Mouse (Mus musculus): Measurements from ENCODE around the gene Mbnl2. TPM values are rescaled to one million over a fixed set of nuclear protein-coding genes. Genes with fewer than 3 reads are reported as not detected.

Gene Mbnl2
- polyA plus RNA-seq, 1 experiment: 43.0 TPM

- peaks cover 95% of the 10 kb centered on the region for H3K36me3 ChIP-seq (replicated peaks; ENCODE audit: low read length)
- TF ChIP-seq GATA1 (IDR thresholded peaks at IDR 0.05; ENCODE audit: borderline replicate concordance, low read length) (no peak), FLI1 (IDR thresholded peaks at IDR 0.05; ENCODE audit: low read length) (no peak)
- H3K9me3 ChIP-seq: no peaks in the 10 kb centered on the region
- no peak overlapping the region for H3K4me3 ChIP-seq (replicated peaks)
- H3K27me3 ChIP-seq (replicated peaks): no peaks in the 10 kb centered on the region
- H3K4me1 ChIP-seq: peaks cover 91% of the 10 kb centered on the region
These were observed 43.0 kb downstream of the Mbnl2 start for GRCm38 (mm10) chr14:120318326-120318935.

GRCm38 (mm10) chr14:120318974-120319731, 43.7 kb downstream of the Mbnl2 start:
- no peak for TF ChIP-seq GATA1 (IDR thresholded peaks at IDR 0.05; ENCODE audit: borderline replicate concordance, low read length)
- TF ChIP-seq FLI1 (IDR thresholded peaks at IDR 0.05; ENCODE audit: low read length): no peak
- H3K4me1 ChIP-seq: peaks cover 91% of the 10 kb centered on the region
- no peak overlapping the region for H3K4me3 ChIP-seq (replicated peaks)
- H3K36me3 ChIP-seq (replicated peaks; ENCODE audit: low read length): peaks cover 95% of the 10 kb centered on the region
- H3K27me3 ChIP-seq (replicated peaks): no peaks in the 10 kb centered on the region
- no peaks in the 10 kb centered on the region for H3K9me3 ChIP-seq

GRCm38 (mm10) chr14:120322041-120322440, 46.6 kb downstream of the Mbnl2 start:
- H3K9me3 ChIP-seq: no peaks in the 10 kb centered on the region
- H3K36me3 ChIP-seq (replicated peaks; ENCODE audit: low read length): peaks cover 94% of the 10 kb centered on the region
- H3K4me1 ChIP-seq: peaks cover 96% of the 10 kb centered on the region
- H3K27me3 ChIP-seq (replicated peaks): no peaks in the 10 kb centered on the region
- H3K4me3 ChIP-seq (replicated peaks): no peak overlapping the region
- TF ChIP-seq GATA1 (IDR thresholded peaks at IDR 0.05; ENCODE audit: borderline replicate concordance, low read length) (no peak), FLI1 (IDR thresholded peaks at IDR 0.05; ENCODE audit: low read length) (no peak)

- Histone ChIP-seq H3K4me3 (replicated peaks) (no peak overlapping the region), H3K27me3 (replicated peaks) (no peaks in the 10 kb centered on the region), H3K4me1 (peaks cover 99% of the 10 kb centered on the region), H3K36me3 (replicated peaks; ENCODE audit: low read length) (peaks cover 96% of the 10 kb centered on the region), H3K9me3 (no peaks in the 10 kb centered on the region)
- TF ChIP-seq FLI1 (IDR thresholded peaks at IDR 0.05; ENCODE audit: low read length) (no peak), GATA1 (IDR thresholded peaks at IDR 0.05; ENCODE audit: borderline replicate concordance, low read length) (no peak)
These were observed 47.6 kb downstream of the Mbnl2 start for GRCm38 (mm10) chr14:120323111-120323510.

- H3K4me1 ChIP-seq: peaks cover 99% of the 10 kb centered on the region
- no peaks in the 10 kb centered on the region for H3K9me3 ChIP-seq
- no peak for TF ChIP-seq FLI1 (IDR thresholded peaks at IDR 0.05; ENCODE audit: low read length)
- no peak for TF ChIP-seq GATA1 (IDR thresholded peaks at IDR 0.05; ENCODE audit: borderline replicate concordance, low read length)
- peaks cover 94% of the 10 kb centered on the region for H3K36me3 ChIP-seq (replicated peaks; ENCODE audit: low read length)
- peak overlapping the region; percentile 48 for H3K4me3 ChIP-seq (replicated peaks)
- H3K27me3 ChIP-seq (replicated peaks): no peaks in the 10 kb centered on the region
These were observed 48.8 kb downstream of the Mbnl2 start for GRCm38 (mm10) chr14:120324061-120324791.

- Histone ChIP-seq H3K4me1 (peaks cover 96% of the 10 kb centered on the region), H3K4me3 (replicated peaks) (peak overlapping the region; percentile 64), H3K9me3 (no peaks in the 10 kb centered on the region), H3K36me3 (replicated peaks; ENCODE audit: low read length) (peaks cover 91% of the 10 kb centered on the region), H3K27me3 (replicated peaks) (no peaks in the 10 kb centered on the region)
- no peak for TF ChIP-seq FLI1 (IDR thresholded peaks at IDR 0.05; ENCODE audit: low read length)
- no peak for TF ChIP-seq GATA1 (IDR thresholded peaks at IDR 0.05; ENCODE audit: borderline replicate concordance, low read length)
These were observed 49.5 kb downstream of the Mbnl2 start for GRCm38 (mm10) chr14:120324883-120325480.

GRCm38 (mm10) chr14:120325673-120326072, 50.2 kb downstream of the Mbnl2 start:
- no peaks in the 10 kb centered on the region for H3K27me3 ChIP-seq (replicated peaks)
- TF ChIP-seq FLI1 (IDR thresholded peaks at IDR 0.05; ENCODE audit: low read length) (no peak), GATA1 (IDR thresholded peaks at IDR 0.05; ENCODE audit: borderline replicate concordance, low read length) (no peak)
- H3K36me3 ChIP-seq (replicated peaks; ENCODE audit: low read length): peaks cover 90% of the 10 kb centered on the region
- peak overlapping the region; percentile 72 for H3K4me3 ChIP-seq (replicated peaks)
- no peaks in the 10 kb centered on the region for H3K9me3 ChIP-seq
- H3K4me1 ChIP-seq: peaks cover 96% of the 10 kb centered on the region

- Histone ChIP-seq H3K4me1 (peaks cover 95% of the 10 kb centered on the region), H3K4me3 (replicated peaks) (no peak overlapping the region), H3K27me3 (replicated peaks) (no peaks in the 10 kb centered on the region), H3K36me3 (replicated peaks; ENCODE audit: low read length) (peaks cover 93% of the 10 kb centered on the region), H3K9me3 (no peaks in the 10 kb centered on the region)
- TF ChIP-seq FLI1 (IDR thresholded peaks at IDR 0.05; ENCODE audit: low read length) (no peak), GATA1 (IDR thresholded peaks at IDR 0.05; ENCODE audit: borderline replicate concordance, low read length) (no peak)
These were observed 55.0 kb downstream of the Mbnl2 start for GRCm38 (mm10) chr14:120330454-120330853.

- no peaks in the 10 kb centered on the region for H3K27me3 ChIP-seq (replicated peaks)
- peaks cover 93% of the 10 kb centered on the region for H3K4me1 ChIP-seq
- no peak overlapping the region for H3K4me3 ChIP-seq (replicated peaks)
- no peak for TF ChIP-seq FLI1 (IDR thresholded peaks at IDR 0.05; ENCODE audit: low read length)
- no peak for TF ChIP-seq GATA1 (IDR thresholded peaks at IDR 0.05; ENCODE audit: borderline replicate concordance, low read length)
- H3K36me3 ChIP-seq (replicated peaks; ENCODE audit: low read length): peaks cover 91% of the 10 kb centered on the region
- H3K9me3 ChIP-seq: no peaks in the 10 kb centered on the region
These were observed 55.5 kb downstream of the Mbnl2 start for GRCm38 (mm10) chr14:120330881-120331514.

Measured in megakaryocyte, embryonic 14.5 days (primary cell).